Mouse (Mus musculus) megakaryocyte progenitor cell, adult 5-6 weeks (primary cell): ENCODE measurements around the gene Ivns1abp. TPM values are rescaled to one million over a fixed set of nuclear protein-coding genes. Genes with fewer than 3 reads are reported as not detected.

Experiments
- total RNA-seq, 2 experiments: library from RNA; stranded (forward) in 1 of 2; stranded (reverse) in 1 of 2; fragments of 157-497, 149-512 nt in 1 of 2; fragments of 200-1000 nt in 1 of 2; gene quantifications; 2 replicates each; pipeline versions ENCODE4 v1.2.3 to v1.2.4; 2015 to 2017

The Ivns1abp gene
- total RNA-seq, 2 experiments from 2014 or later: 293 to 330 TPM

Other genes starting within 250 kb of the Ivns1abp start
- gene Gm47985, start 161.9 kb upstream of the Ivns1abp start, total RNA-seq (2015): 0.20 TPM in 1 of 2 replicates, not detected in the other
- gene Gm47985, start 161.9 kb upstream of the Ivns1abp start, total RNA-seq (2017): not detected in 2 replicates
- 0.30 TPM in 1 of 2 replicates, not detected in the other for gene Gm8947, start 152.1 kb upstream of the Ivns1abp start, total RNA-seq (2015)
- not detected in 2 replicates for gene Gm8947, start 152.1 kb upstream of the Ivns1abp start, total RNA-seq (2017)
- gene Gm47995, start 146.0 kb upstream of the Ivns1abp start, total RNA-seq (2015): not detected in 2 replicates
- gene Gm47995, start 146.0 kb upstream of the Ivns1abp start, total RNA-seq (2017): not detected in 2 replicates
- gene 3110040M04Rik, start 140.4 kb upstream of the Ivns1abp start, total RNA-seq (2015): not detected in 2 replicates
- 1.3 TPM in 1 of 2 replicates, not detected in the other for gene 3110040M04Rik, start 140.4 kb upstream of the Ivns1abp start, total RNA-seq (2017)
- not detected in 2 replicates for gene Gm47996, start 134.3 kb upstream of the Ivns1abp start, total RNA-seq (2015)
- not detected in 2 replicates for gene Gm47996, start 134.3 kb upstream of the Ivns1abp start, total RNA-seq (2017)
- 29.1 and 37.6 TPM in 2 replicates for gene Swt1, start 84.0 kb downstream of the Ivns1abp start, total RNA-seq (2015)
- 20.6 and 24.5 TPM in 2 replicates for gene Swt1, start 84.0 kb downstream of the Ivns1abp start, total RNA-seq (2017)
- gene Trmt1l, start 84.1 kb downstream of the Ivns1abp start, total RNA-seq (2015): 38.4 and 51.5 TPM in 2 replicates
- gene Trmt1l, start 84.1 kb downstream of the Ivns1abp start, total RNA-seq (2017): 25.7 and 26.2 TPM in 2 replicates
- 54.5 and 61.9 TPM in 2 replicates for gene Rnf2, start 156.5 kb downstream of the Ivns1abp start, total RNA-seq (2015)
- 76.0 and 81.9 TPM in 2 replicates for gene Rnf2, start 156.5 kb downstream of the Ivns1abp start, total RNA-seq (2017)
- 4.9 and 7.1 TPM in 2 replicates for gene Fam129a, start 226.7 kb downstream of the Ivns1abp start, total RNA-seq (2015)
- gene Fam129a, start 226.7 kb downstream of the Ivns1abp start, total RNA-seq (2017): 8.0 and 8.9 TPM in 2 replicates